Mouse (Mus musculus) lung, postnatal 14 days (tissue): Measurements from ENCODE around the gene Trpv4.

Source experiments
- DNase-seq: peaks from one replicate; pipeline ENCODE4 v3.0.0; 2021

Trpv4 gene

DNA sequence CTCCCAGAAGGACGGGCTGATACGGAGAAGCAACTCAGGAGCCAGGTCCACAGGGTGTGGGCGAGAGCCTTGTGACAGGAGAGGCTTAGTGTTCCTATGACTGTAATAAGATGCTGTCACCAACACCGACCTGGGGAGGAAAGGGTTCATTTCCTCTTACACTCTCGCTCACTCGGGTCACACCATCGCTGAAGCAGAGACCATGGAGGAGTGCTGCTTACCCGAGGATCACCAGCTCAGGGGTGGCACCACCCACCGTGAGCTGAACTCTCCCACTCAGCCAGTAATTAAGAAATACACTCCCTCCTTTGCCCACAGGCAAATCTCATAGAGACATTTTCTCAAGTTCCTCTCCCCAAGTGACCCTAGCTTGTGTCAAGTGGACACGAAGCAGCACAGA lies 69.8 kb downstream of the Trpv4 start:
- DNase-seq, result no peak

DNA sequence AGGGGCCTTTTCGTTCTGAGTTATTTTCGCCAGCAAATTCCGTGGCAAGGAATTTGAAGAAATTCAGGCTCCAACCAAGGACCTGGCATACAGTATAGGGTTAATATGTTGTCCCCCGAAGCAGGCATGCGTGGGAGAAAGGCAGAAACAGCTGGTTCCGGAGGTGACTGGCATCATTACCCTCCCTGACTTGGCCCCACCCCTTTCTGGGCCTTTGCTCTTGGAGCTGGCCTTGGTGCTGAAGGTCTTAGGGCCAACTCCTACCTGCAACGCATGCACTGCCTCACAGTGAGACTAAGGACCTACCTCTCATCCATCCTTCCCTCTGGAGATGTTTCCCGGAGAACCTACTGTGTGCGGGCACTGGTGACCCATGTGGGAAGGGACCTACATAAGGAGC lies 70.3 kb downstream of the Trpv4 start:
- DNase-seq, result peak; percentile 77

DNA sequence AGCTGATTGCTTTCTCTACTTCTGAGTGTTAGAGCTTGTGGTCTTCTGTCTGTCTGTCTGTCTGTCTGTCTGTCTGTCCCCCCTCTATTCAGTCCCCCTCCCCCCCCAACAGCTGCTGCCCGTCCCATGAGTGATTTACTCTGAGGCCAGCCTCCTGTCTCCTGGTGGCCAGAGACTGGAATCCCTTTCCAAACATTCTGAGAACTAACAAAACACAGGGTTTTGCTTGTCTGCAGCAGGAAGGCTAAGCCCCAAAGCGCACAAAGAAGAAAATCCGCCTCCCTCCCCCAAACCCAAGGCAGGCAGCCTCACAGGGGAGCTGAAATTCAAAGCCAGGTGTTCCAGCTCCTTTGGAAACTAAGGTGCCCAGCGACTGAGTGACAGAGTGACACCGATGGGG lies 72.5 kb downstream of the Trpv4 start:
- DNase-seq, result no peak

DNA sequence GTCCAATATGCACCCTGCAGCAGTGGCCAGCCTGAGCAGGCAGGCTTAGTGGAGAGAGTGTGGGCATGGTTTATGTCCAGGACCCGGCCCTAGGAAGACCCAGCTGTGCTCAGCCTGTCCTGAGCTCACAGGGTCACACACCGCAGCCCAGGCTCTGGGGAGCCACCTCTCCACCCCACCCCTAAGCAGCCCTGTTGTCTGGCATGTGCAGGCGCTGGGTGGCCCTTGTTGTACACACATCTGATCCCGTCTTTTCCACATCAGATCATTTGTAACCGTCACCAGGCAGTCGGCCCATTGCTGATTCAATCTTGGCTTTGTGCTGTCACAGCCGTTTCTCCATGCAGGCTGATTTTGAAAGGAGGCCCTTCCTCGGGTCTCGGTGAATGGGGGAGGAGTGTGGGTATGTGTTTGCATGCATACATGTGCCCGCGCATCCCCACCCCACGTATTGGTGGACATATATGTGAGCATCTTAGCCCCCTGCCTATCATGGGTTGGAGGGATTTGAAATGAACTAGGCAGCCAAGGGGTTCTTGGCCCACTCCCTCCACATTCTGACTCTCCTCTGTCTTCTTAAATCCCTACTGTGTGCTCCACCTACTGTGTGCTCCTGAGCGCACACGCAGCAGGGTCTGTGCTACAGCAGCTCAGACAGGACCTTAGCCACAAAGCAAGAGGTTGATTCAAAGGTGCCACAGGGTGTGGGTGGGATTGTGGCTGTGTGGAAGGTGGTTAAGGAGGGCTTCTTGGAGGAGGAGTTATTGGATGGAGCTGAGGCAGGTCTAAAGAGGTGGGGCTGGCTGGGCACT lies 73.7 kb downstream of the Trpv4 start:
- peak; percentile 59 for DNase-seq

DNA sequence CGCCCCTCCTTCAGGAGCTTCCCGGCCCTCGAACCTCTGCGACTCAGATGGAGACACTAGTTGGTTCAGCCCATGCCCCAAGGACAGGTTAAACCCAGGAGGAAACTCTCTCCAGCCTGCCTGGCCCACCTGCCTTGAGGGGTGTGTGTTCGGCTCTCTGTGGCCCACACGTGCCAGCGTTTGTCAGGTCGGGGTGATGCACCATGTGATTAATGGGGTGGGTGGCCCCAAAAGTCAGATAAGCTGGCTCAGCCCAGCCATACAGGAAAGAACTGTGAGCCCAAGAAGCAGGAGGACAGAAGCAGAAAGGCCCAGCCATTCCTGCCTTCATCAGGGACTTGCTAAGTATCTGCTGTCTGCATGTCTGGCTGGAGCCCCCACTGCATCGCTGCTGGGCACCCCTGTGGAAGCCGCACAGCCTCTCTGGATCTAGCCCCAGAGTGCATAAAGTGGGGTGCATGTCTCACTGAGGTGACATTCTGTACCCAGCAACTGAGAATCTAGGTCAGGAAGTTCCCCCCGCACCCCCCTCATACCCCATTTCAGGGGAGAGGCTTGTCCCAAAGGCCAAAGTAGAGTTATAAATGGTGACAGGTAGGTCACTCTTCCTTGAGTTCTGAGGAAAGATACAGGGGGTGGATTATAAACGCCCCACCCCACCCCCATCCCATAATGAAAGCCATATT lies 74.6 kb downstream of the Trpv4 start:
- DNase-seq, result no peak

DNA sequence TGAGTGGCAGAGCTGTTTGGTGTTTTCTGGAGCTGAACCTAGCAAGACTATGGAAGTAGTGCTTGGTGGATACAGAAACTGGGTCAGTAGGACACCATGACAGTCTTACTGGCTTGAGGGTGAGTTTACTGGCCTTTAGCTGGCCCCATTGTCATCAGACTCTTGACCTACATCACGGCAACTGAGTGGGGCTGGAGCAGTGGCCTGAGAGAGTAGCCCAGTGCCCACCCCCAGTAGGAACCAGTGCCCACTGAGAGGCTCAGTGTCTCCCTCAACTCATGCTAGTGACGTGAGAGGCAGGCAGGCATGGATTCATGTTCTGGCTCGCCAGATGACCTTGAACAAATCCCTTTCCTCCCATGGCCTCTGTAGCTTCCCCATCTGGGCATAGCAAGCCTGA lies 75.2 kb downstream of the Trpv4 start:
- DNase-seq, result no peak

DNA sequence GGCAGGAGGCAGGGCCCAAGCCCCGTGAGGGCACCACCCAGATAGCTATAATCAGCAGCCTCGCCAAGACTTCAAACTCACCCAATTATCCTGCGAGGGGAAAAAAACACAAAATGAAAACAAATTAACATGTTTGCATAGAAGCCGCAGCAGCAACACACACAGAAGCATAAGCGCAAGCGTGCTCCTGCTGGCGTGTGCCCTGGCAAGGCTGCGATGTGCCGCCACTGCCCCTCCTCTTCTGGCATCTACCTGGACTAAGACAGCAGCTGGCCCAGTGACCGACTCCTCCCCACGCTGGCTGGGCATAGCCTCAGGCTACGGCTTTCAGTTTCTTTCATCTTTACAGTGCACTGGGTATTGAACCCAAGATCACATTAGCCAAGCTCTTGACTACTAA lies 76.7 kb downstream of the Trpv4 start:
- no peak for DNase-seq

DNA sequence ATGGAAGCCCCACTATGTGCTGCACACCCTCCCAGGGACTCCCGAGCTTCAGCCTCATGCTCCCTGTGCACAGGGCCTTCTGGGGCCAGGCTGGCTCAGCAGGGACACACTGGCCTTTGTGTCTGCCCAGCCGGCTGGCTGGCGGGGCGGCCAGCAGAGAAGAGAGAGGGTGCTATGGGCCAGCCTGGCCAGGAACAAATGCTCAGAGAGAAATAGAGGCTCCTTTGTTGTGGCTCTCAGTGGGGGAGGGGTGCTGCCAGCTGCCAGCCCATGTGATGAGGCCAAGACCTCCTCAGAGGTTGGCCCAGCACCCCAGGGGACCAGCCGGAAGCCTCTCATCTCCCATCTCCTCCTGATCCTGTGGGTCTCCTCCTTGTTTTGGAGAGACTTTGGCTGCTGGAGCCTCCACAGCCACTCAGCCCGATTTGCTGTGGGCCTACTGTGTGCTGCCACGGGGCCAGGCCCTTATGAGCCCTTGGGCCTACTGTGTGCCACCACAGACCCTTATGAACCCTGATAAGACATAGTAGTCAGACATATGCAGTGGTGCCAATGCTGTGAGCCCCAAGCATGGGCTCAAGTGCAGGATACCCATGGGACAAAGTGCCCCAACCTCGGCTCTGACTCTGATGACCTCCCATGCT lies 78.4 kb downstream of the Trpv4 start:
- DNase-seq, result no peak

DNA sequence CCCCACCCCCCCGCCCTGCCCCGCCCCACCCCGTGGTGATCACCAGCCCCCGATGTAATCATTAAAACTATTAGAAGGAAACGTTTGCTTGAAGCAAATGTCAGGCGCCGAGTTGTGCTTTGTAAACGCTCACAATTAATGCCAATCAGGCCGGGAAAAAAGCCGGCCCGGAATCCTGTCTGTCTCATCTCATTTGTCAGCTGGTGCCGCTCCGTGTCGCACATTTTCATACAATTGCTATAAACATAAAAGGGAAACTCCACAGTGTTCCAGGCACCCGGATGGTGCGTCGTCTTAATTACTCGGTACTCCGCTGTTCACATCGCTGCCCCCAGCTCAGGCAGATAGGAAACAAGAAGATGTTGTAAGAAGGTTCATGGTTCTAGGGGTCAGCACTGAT lies 79.9 kb downstream of the Trpv4 start:
- DNase-seq, result no peak

DNA sequence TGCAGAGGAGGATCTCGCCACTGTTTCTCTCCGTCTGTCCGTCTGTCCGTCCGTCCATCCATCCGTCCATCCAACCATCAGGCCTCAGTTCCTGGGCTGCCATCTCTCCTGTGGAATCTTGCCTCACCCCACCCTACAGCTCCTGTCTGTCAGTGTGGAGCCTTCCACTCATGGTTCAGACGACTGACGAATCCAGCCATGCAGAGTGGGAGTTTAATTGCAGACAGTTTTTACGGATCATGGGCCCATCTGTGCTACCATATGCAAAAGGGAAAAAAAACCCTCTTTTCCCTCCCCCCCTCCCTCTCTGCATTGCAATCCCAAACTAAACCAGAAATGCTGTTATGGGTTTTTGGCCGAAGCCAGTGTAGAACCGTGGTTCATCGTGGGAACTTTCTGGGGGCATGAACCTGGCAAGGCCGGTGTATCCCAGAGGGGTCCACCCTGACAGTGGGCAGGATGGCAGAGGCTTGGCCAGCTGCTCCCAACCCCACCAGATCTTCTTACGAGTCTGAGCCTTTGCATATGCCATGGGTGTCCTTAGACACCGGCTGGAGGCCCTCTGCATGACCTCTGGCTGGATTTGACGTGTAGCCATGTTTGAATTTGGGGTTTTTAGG lies 82.1 kb downstream of the Trpv4 start:
- DNase-seq, result no peak

DNA sequence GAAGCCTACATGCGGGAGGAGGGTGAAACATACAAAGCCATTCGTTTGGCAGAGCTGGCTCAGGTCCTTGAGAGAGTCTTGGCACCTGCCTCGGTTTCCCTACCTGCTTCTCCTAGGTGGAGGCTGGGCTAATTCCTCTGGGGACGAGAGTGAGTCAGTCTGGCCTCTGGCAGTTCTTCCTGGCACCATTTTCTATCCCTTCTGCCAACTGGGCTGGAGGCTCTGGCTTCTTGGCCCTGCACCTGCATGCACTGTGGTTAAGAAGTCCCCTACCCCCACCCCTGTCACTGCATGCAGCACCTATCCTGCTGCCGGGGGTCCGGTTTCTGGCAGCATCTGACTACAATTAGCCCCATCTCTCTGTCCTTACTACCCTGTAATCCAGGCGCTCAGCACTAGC lies 82.7 kb downstream of the Trpv4 start:
- DNase-seq, result no peak

DNA sequence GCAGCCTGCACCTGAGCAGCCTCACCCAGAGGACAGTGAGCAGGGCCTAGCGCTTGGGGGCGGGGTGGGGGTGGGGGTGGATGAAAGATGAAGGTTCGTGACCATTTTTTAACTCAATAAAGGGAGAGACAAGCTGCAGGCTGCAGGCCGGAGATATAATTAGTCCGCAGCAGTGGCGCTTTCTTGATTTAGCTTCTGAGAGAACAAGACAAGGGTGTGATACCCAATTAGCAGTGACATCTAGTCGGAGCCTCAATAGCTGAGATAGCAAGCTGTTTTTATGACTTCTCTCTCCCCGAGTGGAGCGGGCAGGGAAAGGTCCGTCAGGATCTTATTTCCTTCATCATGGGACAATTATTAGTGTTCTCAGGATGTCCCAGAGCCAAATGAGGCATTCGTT lies 83.2 kb downstream of the Trpv4 start:
- DNase-seq, result no peak

DNA sequence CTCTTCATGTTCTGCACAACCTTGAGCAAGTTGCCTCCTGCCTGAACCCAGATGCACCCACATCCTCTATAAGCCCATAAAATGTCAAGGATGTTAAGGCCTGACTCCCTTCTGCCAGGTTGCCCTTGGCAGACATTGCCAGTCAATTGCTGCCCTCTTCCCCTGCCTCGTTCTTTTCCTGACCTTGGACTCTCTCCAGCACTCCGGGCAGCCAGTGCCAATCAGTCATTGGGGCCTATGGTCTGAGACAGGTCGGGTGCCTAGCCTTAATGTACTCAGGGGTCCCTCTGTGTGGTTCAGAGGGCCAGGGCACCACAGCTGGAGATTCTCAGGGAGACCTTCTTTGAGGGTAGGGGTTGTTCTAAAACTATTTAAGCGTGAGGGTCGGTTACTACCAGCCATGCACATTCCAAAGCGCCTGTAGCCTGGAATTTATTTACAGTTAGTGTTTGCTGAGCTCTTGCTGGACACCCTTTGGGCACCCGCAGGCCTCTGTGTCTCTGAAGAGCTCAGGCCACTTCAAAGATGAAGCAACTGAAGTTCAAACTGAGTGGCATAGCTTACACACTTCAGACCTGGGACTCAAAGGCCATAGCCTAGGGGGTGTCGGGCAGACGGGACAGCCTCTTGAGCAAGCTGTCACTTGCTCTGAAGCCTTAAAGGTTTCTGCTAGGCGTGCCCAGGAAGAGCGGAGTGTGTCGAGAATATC lies 84.1 kb downstream of the Trpv4 start:
- DNase-seq, result no peak

DNA sequence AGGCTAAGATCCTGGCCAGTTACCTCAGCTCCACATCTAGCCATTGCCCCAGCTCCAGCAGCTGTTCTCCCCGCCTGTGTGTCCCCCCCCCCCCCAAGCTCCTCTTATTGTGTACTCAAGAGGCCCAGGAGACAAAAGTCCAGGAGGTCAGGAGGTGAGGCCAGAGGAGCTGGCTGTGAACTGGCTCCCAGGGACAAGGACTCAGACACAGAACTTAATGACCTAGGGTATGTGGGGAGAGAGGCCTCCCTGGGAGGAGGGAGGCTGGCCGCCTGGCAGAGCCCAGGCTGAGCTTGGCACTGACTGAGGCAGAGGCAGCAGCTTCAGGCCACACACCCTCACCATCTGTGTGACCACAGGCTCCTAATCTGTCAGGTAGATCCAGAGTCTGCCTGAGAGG lies 85.2 kb downstream of the Trpv4 start:
- no peak for DNase-seq
